Mouse (Mus musculus): ENCODE results near the gene Dpf3.
A peak's percentile ranks its signal among the peaks of the same experiment; 100 is the strongest.

Gene Dpf3

GRCm38 (mm10) chr12:83487476-83487991 lies at the start of gene Dpf3:
Gene Dpf3, minus strand, starts transcription at chr12:83487716.
- peak; percentile 99 for DNase-seq

- peak; percentile 21 for DNase-seq
Observed at GRCm38 (mm10) chr12:83536039-83536438, 48.5 kb upstream of the Dpf3 start.

GRCm38 (mm10) chr12:83535428-83535827 lies 47.9 kb upstream of the Dpf3 start:
- no peak for DNase-seq

GRCm38 (mm10) chr12:83534190-83534589 lies 46.7 kb upstream of the Dpf3 start:
- DNase-seq = no peak

- no peak for DNase-seq
Observed at GRCm38 (mm10) chr12:83532966-83533365, 45.5 kb upstream of the Dpf3 start.

- no peak for DNase-seq
Observed at GRCm38 (mm10) chr12:83531992-83532391, 44.5 kb upstream of the Dpf3 start.

- no peak for DNase-seq
Observed at GRCm38 (mm10) chr12:83528665-83529064, 41.1 kb upstream of the Dpf3 start.

GRCm38 (mm10) chr12:83527816-83528215 lies 40.3 kb upstream of the Dpf3 start:
- DNase-seq = no peak

- DNase-seq = no peak
Observed at GRCm38 (mm10) chr12:83525822-83526544, 38.5 kb upstream of the Dpf3 start.

GRCm38 (mm10) chr12:83524329-83524728 lies 36.8 kb upstream of the Dpf3 start:
- no peak for DNase-seq

GRCm38 (mm10) chr12:83523892-83524291 lies 36.4 kb upstream of the Dpf3 start:
- DNase-seq = no peak

- no peak for DNase-seq
Observed at GRCm38 (mm10) chr12:83523056-83523455, 35.5 kb upstream of the Dpf3 start.

- no peak for DNase-seq
Observed at GRCm38 (mm10) chr12:83521083-83521482, 33.6 kb upstream of the Dpf3 start.

- peak; percentile 98 for DNase-seq
Observed at GRCm38 (mm10) chr12:83520311-83520890, 32.9 kb upstream of the Dpf3 start, which contains the start of gene Dcaf4. Gene Dcaf4, plus strand, starts transcription at chr12:83520466.

- DNase-seq = no peak
Observed at GRCm38 (mm10) chr12:83517580-83517979, 30.1 kb upstream of the Dpf3 start.

GRCm38 (mm10) chr12:83514216-83514615 lies 26.7 kb upstream of the Dpf3 start:
- no peak for DNase-seq

- DNase-seq = no peak
Observed at GRCm38 (mm10) chr12:83513185-83513584, 25.7 kb upstream of the Dpf3 start.

GRCm38 (mm10) chr12:83512783-83513182 lies 25.3 kb upstream of the Dpf3 start:
- DNase-seq = no peak

- DNase-seq = no peak
Observed at GRCm38 (mm10) chr12:83510586-83510985, 23.1 kb upstream of the Dpf3 start.

GRCm38 (mm10) chr12:83506543-83506942 lies 19.0 kb upstream of the Dpf3 start:
- no peak for DNase-seq

GRCm38 (mm10) chr12:83502190-83502589 lies 14.7 kb upstream of the Dpf3 start:
- DNase-seq = peak; percentile 45

- DNase-seq = no peak
Observed at GRCm38 (mm10) chr12:83499256-83499655, 11.7 kb upstream of the Dpf3 start.

- DNase-seq = no peak
Observed at GRCm38 (mm10) chr12:83497959-83498358, 10.4 kb upstream of the Dpf3 start.

GRCm38 (mm10) chr12:83496736-83497135 lies 9.2 kb upstream of the Dpf3 start:
- no peak for DNase-seq
